Mouse (Mus musculus) thymus, adult 2 months (tissue): ENCODE measurements around the gene 9430097D07Rik.

Experiments
- CTCF ChIP-seq: fragments of 200-500 bp; IDR thresholded peaks from 2 replicates; pipeline ENCODE4 v1.5.1; 2012; ENCODE audit warnings: mild to moderate bottlenecking, control low read depth, low read length, moderate library complexity, borderline replicate concordance; ENCODE audit not compliant: control insufficient read depth, poor library complexity, insufficient read depth; ENCODE audit errors: extremely low read depth
- POLR2A ChIP-seq: fragments of 200-500 bp; IDR thresholded peaks from 2 replicates; pipeline ENCODE4 v1.6.1; 2012; ENCODE audit warnings: mild to moderate bottlenecking, low read length, control low read depth, moderate library complexity; ENCODE audit not compliant: control insufficient read depth, poor library complexity, insufficient read depth; ENCODE audit errors: extremely low read depth

DNA sequence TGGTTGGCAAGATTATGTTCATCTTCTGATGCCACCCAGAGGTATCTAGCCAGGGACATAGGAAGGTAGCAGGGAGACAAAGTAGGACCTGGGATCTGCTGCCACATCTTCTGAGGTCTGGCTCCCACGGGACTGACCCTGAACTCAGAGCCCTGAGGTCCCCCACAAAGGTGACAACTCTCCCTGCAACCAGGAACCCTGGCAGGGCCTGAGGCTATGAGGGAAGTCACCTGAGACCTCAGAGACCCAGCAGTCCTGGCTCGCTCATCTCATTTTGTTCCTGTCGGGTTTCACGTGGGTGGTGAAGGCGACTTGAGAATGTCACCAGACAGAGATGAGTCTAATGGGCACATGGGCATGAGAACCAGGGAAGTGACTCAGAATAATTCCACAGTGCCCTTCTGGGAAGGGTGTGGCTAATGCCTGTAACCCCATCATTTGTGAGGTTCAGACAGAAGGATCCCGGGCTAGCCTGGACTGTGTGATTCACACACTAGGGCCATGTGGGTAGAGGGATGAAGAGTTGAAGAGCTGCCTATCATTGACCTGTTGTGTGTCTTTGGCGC is 9.7 kb upstream of the 9430097D07Rik start:
- TF ChIP-seq CTCF (no peak), POLR2A (no peak)
